Mouse (Mus musculus) ES-Bruce4 (cell line): Measurements from ENCODE around the gene Stx5a. TPM values are rescaled to one million over a fixed set of nuclear protein-coding genes. Genes with fewer than 3 reads are reported as not detected.

Experiments used
- H3K27ac ChIP-seq: 2 replicates; pipeline ENCODE4 v1.5.1; 2012; ENCODE audit warnings: low read length, inconsistent platforms; ENCODE audit not compliant: insufficient read depth
- H3K27me3 ChIP-seq: 2 replicates; pipeline ENCODE4 v1.6.1; 2012; ENCODE audit warnings: mild to moderate bottlenecking, low read length, inconsistent platforms; ENCODE audit not compliant: control insufficient read depth, poor library complexity, insufficient read depth, severe bottlenecking
- H3K36me3 ChIP-seq: 2 replicates; pipeline ENCODE4 v1.6.1; 2012; ENCODE audit warnings: inconsistent platforms, mild to moderate bottlenecking, low read length, moderate library complexity; ENCODE audit not compliant: control insufficient read depth, poor library complexity, insufficient read depth, severe bottlenecking
- H3K4me1 ChIP-seq: one replicate; pipeline ENCODE4 v1.8.1; 2011; ENCODE audit warnings: low read length; ENCODE audit not compliant: control insufficient read depth, insufficient read depth
- H3K4me3 ChIP-seq: 2 replicates; pipeline ENCODE4 v1.5.1; 2011; ENCODE audit warnings: low read depth, mild to moderate bottlenecking, low read length
- H3K9ac ChIP-seq: 2 replicates; pipeline ENCODE4 v1.6.1; 2012; ENCODE audit warnings: low read depth, mild to moderate bottlenecking, inconsistent platforms; ENCODE audit not compliant: poor library complexity, severe bottlenecking
- H3K9me3 ChIP-seq: replicated peaks from 2 replicates; pipeline ENCODE4 v1.6.1; 2012; ENCODE audit warnings: mild to moderate bottlenecking, low read length, inconsistent platforms; ENCODE audit not compliant: control insufficient read depth, poor library complexity, insufficient read depth, severe bottlenecking
- CTCF ChIP-seq: IDR thresholded peaks from one replicate; pipeline ENCODE4 v1.8.1; 2011; ENCODE audit warnings: low read depth, low read length
- EP300 ChIP-seq: IDR thresholded peaks from 2 replicates; pipeline ENCODE4 v1.6.1; 2011; ENCODE audit warnings: low read depth, low read length; ENCODE audit not compliant: insufficient read depth
- POLR2A ChIP-seq: IDR thresholded peaks from one replicate; pipeline ENCODE4 v1.8.1; 2011; ENCODE audit warnings: low read length; ENCODE audit not compliant: insufficient read depth
- polyA plus RNA-seq: library from polyadenylated mRNA; stranded (reverse); fragments of >200 nt; gene quantifications from 2 replicates; pipeline ENCODE4 v1.2.4, GENCODE M21; 2011; ENCODE audit warnings: low read depth; ENCODE audit not compliant: missing spikeins, insufficient read depth, insufficient read length

Stx5a gene
- polyA plus RNA-seq, 1 experiment, result 47.1 TPM

GRCm38 (mm10) chr19:8774951-8775421, 33.8 kb downstream of the Stx5a start:
- TF ChIP-seq EP300, result no peak
- TF ChIP-seq CTCF, result no peak
- no peak for TF ChIP-seq POLR2A
- Histone ChIP-seq H3K9ac (peak overlapping the region; percentile 84), H3K9me3 (no peaks in the 10 kb centered on the region), H3K4me3 (peak overlapping the region; percentile 77), H3K36me3 (peaks cover 13% of the 10 kb centered on the region), H3K27me3 (no peaks in the 10 kb centered on the region), H3K27ac (peak overlapping the region; percentile 47), H3K4me1 (no peaks in the 10 kb centered on the region)

DNA sequence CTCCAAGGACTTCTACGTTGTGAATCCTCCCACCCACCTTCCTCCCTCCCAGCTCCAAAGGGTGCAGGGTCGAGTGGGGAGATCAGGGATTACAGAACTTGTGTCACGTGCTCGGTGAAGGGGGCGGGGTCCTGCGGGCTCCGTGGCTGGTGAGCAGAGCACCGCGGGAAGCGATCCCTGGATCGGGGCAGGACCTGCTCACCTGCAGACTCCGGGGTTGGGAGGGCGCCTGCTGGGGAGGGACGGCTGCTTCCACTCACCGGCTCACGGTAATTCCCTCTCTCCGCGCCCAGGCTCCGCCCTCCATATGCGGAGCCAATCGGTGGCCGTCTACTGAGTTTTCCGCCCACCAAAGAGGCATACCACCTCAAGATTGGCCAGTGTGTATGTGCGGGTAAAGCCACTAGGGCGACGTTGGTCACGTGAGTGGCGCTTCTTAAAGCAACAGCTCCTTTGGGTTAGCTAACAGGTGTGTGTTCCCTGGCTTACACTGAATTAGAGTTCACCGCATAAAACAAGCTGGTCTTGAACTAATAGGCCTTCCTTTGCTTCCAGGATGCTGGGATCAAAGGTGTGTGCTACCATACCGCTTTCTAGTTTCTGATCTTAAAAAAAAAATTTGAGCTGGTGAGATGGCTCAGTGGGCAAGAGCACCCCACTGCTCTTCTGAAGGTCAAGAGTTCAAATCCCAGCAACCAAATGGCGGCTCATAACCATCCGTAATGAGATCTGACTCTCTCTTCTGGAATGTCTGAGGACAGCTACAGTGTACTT, 45.0 kb downstream of the Stx5a start, which contains the start of gene Taf6l:
Gene Taf6l (minus strand): TSS at position 410 of the 774 bp plus-strand sequence.
- H3K27me3 ChIP-seq, result no peaks in the 10 kb centered on the region
- 0 out of 2 replicates have a peak, but pooled peaks have one; percentile 14 for TF ChIP-seq EP300
- TF ChIP-seq CTCF, result no peak
- TF ChIP-seq POLR2A, result peak; percentile 17
- no peaks in the 10 kb centered on the region for H3K4me1 ChIP-seq
- peak within 1 kb of the TSS; percentile 96 for H3K4me3 ChIP-seq
- H3K9me3 ChIP-seq, result no peaks in the 10 kb centered on the region
- peak within 1 kb of the TSS; percentile 46 for H3K9ac ChIP-seq
- peaks cover 13% of the 10 kb centered on the region for H3K36me3 ChIP-seq
- peak within 1 kb of the TSS; percentile 23 for H3K27ac ChIP-seq

- Histone ChIP-seq H3K27ac (no peak overlapping the region), H3K9ac (no peak overlapping the region), H3K4me3 (no peak overlapping the region)
Observed at GRCm38 (mm10) chr19:8788521-8788920, 47.3 kb downstream of the Stx5a start.

GRCm38 (mm10) chr19:8789171-8789570, 48.0 kb downstream of the Stx5a start:
- Histone ChIP-seq H3K9me3 (no peaks in the 10 kb centered on the region), H3K27ac (no peak overlapping the region)

More at GRCm38 (mm10) chr19:8788521-8788920, 47.3 kb downstream of the Stx5a start:
- no peaks in the 10 kb centered on the region for H3K27me3 ChIP-seq
- H3K4me1 ChIP-seq, result no peaks in the 10 kb centered on the region
- TF ChIP-seq CTCF (no peak), EP300 (no peak), POLR2A (no peak)
- peaks cover 3% of the 10 kb centered on the region for H3K36me3 ChIP-seq
- H3K9me3 ChIP-seq, result no peaks in the 10 kb centered on the region

DNA sequence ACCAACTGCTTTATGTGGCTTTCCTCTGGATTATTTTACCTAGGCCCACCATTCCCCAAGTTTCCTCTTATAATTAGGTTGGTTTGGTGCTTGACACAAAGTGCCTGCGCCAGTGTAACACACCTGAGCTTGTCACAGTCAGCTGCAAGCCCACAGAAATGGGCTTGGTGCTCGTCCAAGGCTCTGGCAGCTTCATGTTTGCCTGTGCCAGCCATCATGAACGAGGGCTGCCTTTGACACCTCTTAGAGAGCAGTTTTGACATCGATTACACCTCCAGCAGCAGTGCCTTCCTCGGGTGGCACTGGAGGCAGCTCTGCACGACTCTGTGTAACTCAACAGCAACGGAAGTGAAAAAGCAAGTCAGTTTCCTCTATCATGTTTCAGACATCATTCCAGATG, 49.0 kb downstream of the Stx5a start:
- TF ChIP-seq CTCF (no peak), EP300 (no peak), POLR2A (no peak)
- no peak overlapping the region for H3K9ac ChIP-seq

More at GRCm38 (mm10) chr19:8789171-8789570, 48.0 kb downstream of the Stx5a start:
- no peaks in the 10 kb centered on the region for H3K4me1 ChIP-seq
- H3K36me3 ChIP-seq, result peaks cover 9% of the 10 kb centered on the region
- no peak for TF ChIP-seq POLR2A
- no peak for TF ChIP-seq EP300
- no peak for TF ChIP-seq CTCF
- no peak overlapping the region for H3K9ac ChIP-seq
- H3K4me3 ChIP-seq, result no peak overlapping the region
- H3K27me3 ChIP-seq, result no peaks in the 10 kb centered on the region

More for the DNA sequence above, 49.0 kb downstream of the Stx5a start:
- H3K4me3 ChIP-seq, result no peak overlapping the region
- no peaks in the 10 kb centered on the region for H3K27me3 ChIP-seq
- H3K9me3 ChIP-seq, result no peaks in the 10 kb centered on the region
- H3K36me3 ChIP-seq, result peaks cover 16% of the 10 kb centered on the region
- H3K27ac ChIP-seq, result no peak overlapping the region
- H3K4me1 ChIP-seq, result no peaks in the 10 kb centered on the region
